Mouse (Mus musculus): ENCODE measurements around the gene 4930507D05Rik.

DNA sequence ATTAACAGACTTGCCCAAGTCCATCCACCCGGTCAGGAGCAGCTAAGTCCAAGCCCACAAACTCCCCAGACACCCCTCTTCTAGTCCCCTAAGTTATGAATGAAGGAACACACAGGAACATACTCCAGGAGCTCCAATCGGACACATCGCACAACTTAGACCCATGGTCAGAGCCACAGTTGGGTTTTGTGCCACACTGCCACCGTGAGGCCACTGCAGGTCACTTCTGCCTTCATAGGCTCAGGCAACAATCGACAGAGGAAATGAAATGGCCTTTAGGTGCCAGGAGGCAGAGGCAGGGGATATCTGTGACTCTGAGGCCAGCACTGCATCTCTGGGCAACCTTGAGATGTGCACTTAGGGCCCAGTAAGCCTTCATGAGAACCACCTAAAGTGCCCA is 38.3 kb upstream of the 4930507D05Rik start:
- TF ChIP-seq CTCF (IDR thresholded peaks at IDR 0.05; ENCODE audit: borderline replicate concordance, control insufficient read depth, extremely low read depth, insufficient read depth, low read length, poor library complexity), result peak; percentile 74; the same call in 1 of the 2 replicates
- no peak for TF ChIP-seq POLR2A (IDR thresholded peaks at IDR 0.05; ENCODE audit: control insufficient read depth, extremely low read depth, insufficient read depth, low read length, poor library complexity)

Data from thymus, adult 2 months (tissue).